Mouse (Mus musculus) urinary bladder, postnatal 25 days (tissue): ENCODE results near the gene Nsun7.

Source experiments
- DNase-seq: peaks from one replicate; pipeline ENCODE4 v3.0.0; 2022; ENCODE audit warnings: low spot score

Gene Nsun7

GRCm38 (mm10) chr5:66337025-66337968 is 77.6 kb downstream of the Nsun7 start:
- DNase-seq = peak; percentile 17

- no peak for DNase-seq
These were observed 78.3 kb downstream of the Nsun7 start for GRCm38 (mm10) chr5:66337969-66338345.

- no peak for DNase-seq
These were observed 78.9 kb downstream of the Nsun7 start for GRCm38 (mm10) chr5:66338583-66338982.

GRCm38 (mm10) chr5:66340356-66341102 is 80.8 kb downstream of the Nsun7 start:
- no peak for DNase-seq

GRCm38 (mm10) chr5:66341848-66342247 is 82.2 kb downstream of the Nsun7 start:
- DNase-seq = no peak

GRCm38 (mm10) chr5:66342285-66342684 is 82.6 kb downstream of the Nsun7 start:
- no peak for DNase-seq

- DNase-seq = no peak
These were observed 84.5 kb downstream of the Nsun7 start for GRCm38 (mm10) chr5:66344182-66344581.

GRCm38 (mm10) chr5:66345140-66345539 is 85.4 kb downstream of the Nsun7 start:
- DNase-seq = no peak

- no peak for DNase-seq
These were observed 87.1 kb downstream of the Nsun7 start for GRCm38 (mm10) chr5:66346756-66347155.
